Mouse (Mus musculus) stomach, embryonic 16.5 days (tissue): ENCODE measurements around the gene Rab13. TPM values are rescaled to one million over a fixed set of nuclear protein-coding genes. Genes with fewer than 3 reads are reported as not detected.
A peak's percentile ranks its signal among the peaks of the same experiment; 100 is the strongest.

Experiments
- ATAC-seq: fragments of 200-750 bp; cut with Nextera tagmentation; 2 replicates; pipeline ENCODE4 v1.8.0; 2017; ENCODE audit warnings: moderate number of reproducible peaks, moderate TSS enrichment; ENCODE audit not compliant: insufficient read depth, low FRiP score
- H3K27ac ChIP-seq: fragments of 300-500 bp; sonication (generic); 2 replicates; pipeline ENCODE4 v1.5.1; 2014; ENCODE audit warnings: low read length
- H3K27me3 ChIP-seq: fragments of 300-500 bp; sonication (generic); 2 replicates; pipeline ENCODE4 v1.6.1; 2014; ENCODE audit warnings: low read length, control low read depth, mixed read lengths; ENCODE audit not compliant: control insufficient read depth, insufficient read depth
- H3K36me3 ChIP-seq: fragments of 300-500 bp; sonication (generic); 2 replicates; pipeline ENCODE4 v1.6.1; 2014; ENCODE audit warnings: low read length; ENCODE audit not compliant: control insufficient read depth, insufficient read depth
- H3K4me1 ChIP-seq: fragments of 300-500 bp; sonication (generic); 2 replicates; pipeline ENCODE4 v1.6.1; 2014; ENCODE audit warnings: low read length, control low read depth, mixed read lengths; ENCODE audit not compliant: control insufficient read depth, insufficient read depth
- H3K4me2 ChIP-seq: fragments of 300-500 bp; sonication (generic); 2 replicates; pipeline ENCODE4 v1.6.1; 2014; ENCODE audit warnings: low read depth, low read length, mixed read lengths
- H3K4me3 ChIP-seq: fragments of 300-500 bp; sonication (generic); replicated peaks from 2 replicates; pipeline ENCODE4 v1.5.1; 2014; ENCODE audit warnings: mild to moderate bottlenecking, low read length
- H3K9ac ChIP-seq: fragments of 300-500 bp; sonication (generic); 2 replicates; pipeline ENCODE4 v1.6.1; 2014; ENCODE audit warnings: low read length
- H3K9me3 ChIP-seq: fragments of 300-500 bp; sonication (generic); replicated peaks from 2 replicates; pipeline ENCODE4 v1.6.1; 2016; ENCODE audit warnings: low read length, control low read depth; ENCODE audit not compliant: control insufficient read depth
- WGBS: fragments of 180-500 bp; shearing (Covaris S2); extraction: QIAGEN DNeasy Blood & Tissue Kit; methylation state at CpG from one replicate; pipeline ENCODE4 v1.1.7; 2014; 5-methylcytosine and 5-hydroxymethylcytosine counted together
- polyA plus RNA-seq: library from polyadenylated mRNA; unstranded; fragments of >200 nt; fragmentation: Nextera tagmentation; extraction: Ambion mirVana; gene quantifications from 2 replicates; pipeline ENCODE4 v1.2.1, GENCODE M21; 2015

Gene Rab13
- 30.5 and 33.1 TPM in 2 replicates for polyA plus RNA-seq

- Histone ChIP-seq H3K27me3 (no peaks in the 10 kb centered on the region), H3K4me3 (peak within 1 kb of the TSS; percentile 72), H3K27ac (peak within 1 kb of the TSS; percentile 89), H3K9me3 (no peaks in the 10 kb centered on the region), H3K4me2 (peak within 1 kb of the TSS; percentile 99), H3K36me3 (peaks cover 15% of the 10 kb centered on the region), H3K4me1 (peaks cover 22% of the 10 kb centered on the region), H3K9ac (peak within 1 kb of the TSS; percentile 83)
- under 1% methylated on average over 42 of the region's 42 CpGs for WGBS
- ATAC-seq, result peak; percentile 94
Measured at GRCm38 (mm10) chr3:90213377-90213866, at the start of gene Rab13, which contains the start of gene Rps27. Gene Rab13, plus strand, starts transcription at chr3:90213695. Gene Rps27, minus strand, starts transcription at chr3:90213651.

GRCm38 (mm10) chr3:90179566-90179965 is 33.9 kb upstream of the Rab13 start:
- 60% methylated on average over 3 of the region's 3 CpGs for WGBS
- H3K4me3 ChIP-seq, result no peak overlapping the region

DNA sequence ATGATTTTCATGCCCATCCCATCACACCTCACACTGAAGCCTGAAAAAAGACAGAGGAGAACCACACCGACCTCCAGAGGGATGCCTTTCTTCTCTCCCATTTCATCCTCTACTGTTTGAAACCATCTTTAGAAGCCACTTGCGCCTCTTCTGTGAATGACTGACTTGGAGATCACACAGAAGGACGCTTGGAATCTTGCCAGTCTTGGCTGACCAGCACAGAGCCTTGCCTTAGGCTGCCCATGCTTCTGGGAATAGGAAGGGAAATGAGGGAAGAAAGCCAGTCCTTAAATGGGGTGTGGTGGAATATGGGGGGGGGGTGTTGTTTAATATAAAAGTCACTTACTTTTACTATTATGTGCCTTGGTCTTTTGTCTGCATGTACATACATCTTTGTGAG is 29.9 kb upstream of the Rab13 start:
- Histone ChIP-seq H3K36me3 (no peaks in the 10 kb centered on the region), H3K4me2 (no peak overlapping the region), H3K4me3 (no peak overlapping the region), H3K4me1 (no peaks in the 10 kb centered on the region), H3K27me3 (no peaks in the 10 kb centered on the region), H3K9ac (no peak overlapping the region), H3K27ac (no peak overlapping the region), H3K9me3 (no peaks in the 10 kb centered on the region)
- WGBS, result 61% methylated on average over 3 of the region's 3 CpGs
- no peak for ATAC-seq

More at GRCm38 (mm10) chr3:90179566-90179965, 33.9 kb upstream of the Rab13 start:
- no peak overlapping the region for H3K9ac ChIP-seq
- no peaks in the 10 kb centered on the region for H3K9me3 ChIP-seq
- H3K36me3 ChIP-seq, result no peaks in the 10 kb centered on the region
- no peak for ATAC-seq
- no peaks in the 10 kb centered on the region for H3K27me3 ChIP-seq
- no peak overlapping the region for H3K4me2 ChIP-seq
- no peak overlapping the region for H3K27ac ChIP-seq
- no peaks in the 10 kb centered on the region for H3K4me1 ChIP-seq

- H3K27ac ChIP-seq, result no peak overlapping the region
- no peaks in the 10 kb centered on the region for H3K36me3 ChIP-seq
- ATAC-seq, result no peak
- WGBS, result 61% methylated on average over 11 of the region's 11 CpGs
- H3K4me2 ChIP-seq, result no peak overlapping the region
- no peaks in the 10 kb centered on the region for H3K9me3 ChIP-seq
- H3K4me1 ChIP-seq, result no peaks in the 10 kb centered on the region
- no peak overlapping the region for H3K4me3 ChIP-seq
- no peaks in the 10 kb centered on the region for H3K27me3 ChIP-seq
- no peak overlapping the region for H3K9ac ChIP-seq
Measured at GRCm38 (mm10) chr3:90190859-90191510, 22.5 kb upstream of the Rab13 start.

DNA sequence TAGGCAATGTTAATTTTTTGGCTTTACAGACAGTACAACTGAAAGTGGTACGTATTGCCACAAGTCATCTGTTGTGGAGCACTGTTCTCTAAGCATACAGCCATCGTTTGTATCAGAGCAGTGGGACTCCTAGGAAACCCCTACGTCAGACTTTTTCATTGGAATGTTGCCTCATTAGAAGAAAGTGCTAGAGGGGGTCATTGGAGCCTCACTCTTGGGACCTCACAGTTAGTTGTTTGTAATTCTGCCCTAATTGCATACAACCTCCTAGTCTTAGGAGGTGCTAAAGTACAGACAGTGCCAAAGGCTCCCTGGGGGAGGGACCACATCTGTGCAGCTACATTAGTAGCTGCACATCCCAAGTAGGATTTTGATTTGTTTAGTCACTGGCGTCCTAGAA is 18.7 kb upstream of the Rab13 start:
- no peaks in the 10 kb centered on the region for H3K36me3 ChIP-seq
- H3K9me3 ChIP-seq, result no peaks in the 10 kb centered on the region
- H3K27ac ChIP-seq, result no peak overlapping the region
- no peak for ATAC-seq
- H3K4me3 ChIP-seq, result no peak overlapping the region
- no peaks in the 10 kb centered on the region for H3K4me1 ChIP-seq
- H3K4me2 ChIP-seq, result no peak overlapping the region
- H3K27me3 ChIP-seq, result no peaks in the 10 kb centered on the region
- H3K9ac ChIP-seq, result no peak overlapping the region
- WGBS, result 51% methylated on average over 4 of the region's 4 CpGs

DNA sequence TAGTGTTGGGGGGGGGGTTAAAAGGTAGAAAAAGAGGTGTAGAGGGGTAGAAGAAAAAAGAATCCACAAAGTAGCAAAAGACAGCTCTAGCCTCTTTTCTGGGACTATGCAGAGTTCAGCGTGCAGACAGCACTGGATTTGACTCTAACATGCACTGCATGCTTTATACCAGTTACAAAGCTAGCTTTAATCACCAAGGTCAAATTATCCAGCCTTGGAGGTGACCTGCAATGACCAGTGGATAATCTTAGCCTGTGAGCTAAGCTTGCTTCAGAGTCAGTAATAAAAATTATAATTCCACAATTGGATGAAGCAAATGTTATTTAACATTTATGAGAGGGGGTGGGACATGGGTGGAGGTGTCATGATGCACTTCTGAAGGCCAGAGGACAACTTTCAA is 17.9 kb upstream of the Rab13 start:
- ATAC-seq, result no peak
- Histone ChIP-seq H3K36me3 (no peaks in the 10 kb centered on the region), H3K9me3 (no peaks in the 10 kb centered on the region), H3K9ac (no peak overlapping the region), H3K4me1 (no peaks in the 10 kb centered on the region), H3K27ac (no peak overlapping the region), H3K27me3 (no peaks in the 10 kb centered on the region), H3K4me2 (no peak overlapping the region), H3K4me3 (no peak overlapping the region)
- WGBS, result 71% methylated on average over 1 of the region's 1 CpGs

DNA sequence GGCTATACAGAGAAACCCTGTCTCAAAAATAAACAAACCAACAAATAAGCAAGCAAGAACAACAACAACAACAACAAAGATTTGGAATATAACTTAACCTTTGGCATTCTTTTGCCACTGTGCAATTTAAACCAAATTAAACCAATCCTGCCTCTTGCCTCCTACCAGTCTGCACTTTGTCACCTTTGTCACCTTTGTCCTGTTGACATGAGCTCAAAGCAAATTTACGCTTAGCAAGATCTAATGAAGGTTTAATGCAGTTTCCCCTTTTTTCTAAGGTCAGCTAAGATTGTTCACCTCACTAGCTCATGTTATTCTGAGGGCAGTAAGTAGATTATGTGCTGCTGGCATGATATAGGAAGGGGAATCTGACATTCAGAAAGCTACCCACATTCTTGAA is 15.9 kb upstream of the Rab13 start:
- ATAC-seq, result no peak
- Histone ChIP-seq H3K4me1 (no peaks in the 10 kb centered on the region), H3K36me3 (no peaks in the 10 kb centered on the region), H3K9me3 (no peaks in the 10 kb centered on the region), H3K9ac (no peak overlapping the region), H3K4me3 (no peak overlapping the region), H3K27me3 (no peaks in the 10 kb centered on the region), H3K4me2 (no peak overlapping the region), H3K27ac (no peak overlapping the region)
- 58% methylated on average over 1 of the region's 1 CpGs for WGBS

DNA sequence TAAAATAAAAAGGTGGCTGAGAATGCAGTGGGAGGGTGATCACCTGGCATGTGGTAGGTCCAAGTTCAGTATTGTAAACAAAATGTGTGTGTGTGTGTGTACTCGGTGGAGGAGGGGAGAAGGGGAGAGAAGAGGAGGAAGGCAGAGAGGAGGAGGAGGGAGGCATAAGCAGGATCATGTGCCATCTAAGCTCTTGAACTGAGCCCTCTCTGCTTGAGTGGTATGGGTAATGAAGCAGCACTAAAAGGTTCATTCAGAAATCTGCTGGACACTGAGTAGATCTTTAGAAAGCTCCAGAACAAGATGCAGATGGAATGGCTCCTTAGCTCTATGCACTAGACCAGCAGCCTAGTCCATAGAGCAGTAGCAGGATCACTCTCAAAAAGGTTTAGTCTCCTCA is 10.6 kb upstream of the Rab13 start:
- Histone ChIP-seq H3K9ac (no peak overlapping the region), H3K27ac (no peak overlapping the region), H3K4me2 (no peak overlapping the region), H3K4me1 (no peaks in the 10 kb centered on the region), H3K9me3 (no peaks in the 10 kb centered on the region), H3K4me3 (no peak overlapping the region), H3K36me3 (0 out of 2 replicates have a peak, but pooled peaks cover 2% of the 10 kb centered on the region), H3K27me3 (no peaks in the 10 kb centered on the region)
- WGBS, result 43% methylated on average over 1 of the region's 1 CpGs
- ATAC-seq, result no peak

DNA sequence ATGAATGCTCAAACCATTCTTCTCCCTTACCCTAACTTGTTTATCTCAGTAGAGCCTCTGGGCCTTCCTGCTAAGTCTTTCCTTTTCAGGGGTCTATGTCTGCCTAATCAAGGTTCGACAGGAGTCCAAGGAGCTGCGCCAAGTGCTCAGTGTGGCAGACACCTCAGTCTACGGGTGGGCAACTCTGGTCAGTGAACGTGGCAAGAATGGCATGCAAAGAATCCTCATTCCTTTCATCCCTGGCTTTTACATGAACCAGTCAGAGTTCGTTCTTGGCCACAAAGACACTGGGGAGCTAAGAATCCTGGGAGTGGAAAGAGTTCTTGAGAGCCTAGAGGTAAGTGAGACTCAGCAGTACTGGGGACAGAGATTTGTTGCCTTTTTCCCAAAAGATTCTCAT is 9.9 kb upstream of the Rab13 start:
- Histone ChIP-seq H3K4me3 (no peak overlapping the region), H3K4me1 (no peaks in the 10 kb centered on the region), H3K27ac (no peak overlapping the region), H3K36me3 (0 out of 2 replicates have a peak, but pooled peaks cover 8% of the 10 kb centered on the region), H3K9me3 (no peaks in the 10 kb centered on the region), H3K9ac (no peak overlapping the region), H3K27me3 (no peaks in the 10 kb centered on the region), H3K4me2 (no peak overlapping the region)
- no peak for ATAC-seq
- WGBS, result 63% methylated on average over 5 of the region's 5 CpGs
